Mouse (Mus musculus): ENCODE measurements around the gene Kcnf1.

The Kcnf1 gene

DNA sequence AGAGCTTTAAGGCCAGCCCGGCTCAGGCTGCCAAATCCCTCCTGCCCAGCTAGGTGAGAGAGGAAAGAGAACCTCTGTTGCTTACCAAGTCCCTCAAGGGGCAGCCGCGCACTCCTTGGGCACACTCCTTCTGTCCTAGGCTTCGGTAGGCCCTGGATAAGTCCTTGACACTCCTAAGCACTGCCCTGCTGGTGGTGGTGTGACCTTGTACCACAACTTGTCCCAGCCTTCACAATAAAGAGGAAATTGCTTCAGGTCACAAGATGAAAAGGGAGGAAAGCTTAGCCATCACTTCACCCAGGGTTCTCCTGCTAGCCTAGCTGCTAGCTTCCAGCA lies at the start of gene Kcnf1:
Gene Kcnf1, minus strand, starts transcription at position 132 of the 336 bp plus-strand sequence.
- no peak for DNase-seq (ENCODE audit: low read depth)

DNA sequence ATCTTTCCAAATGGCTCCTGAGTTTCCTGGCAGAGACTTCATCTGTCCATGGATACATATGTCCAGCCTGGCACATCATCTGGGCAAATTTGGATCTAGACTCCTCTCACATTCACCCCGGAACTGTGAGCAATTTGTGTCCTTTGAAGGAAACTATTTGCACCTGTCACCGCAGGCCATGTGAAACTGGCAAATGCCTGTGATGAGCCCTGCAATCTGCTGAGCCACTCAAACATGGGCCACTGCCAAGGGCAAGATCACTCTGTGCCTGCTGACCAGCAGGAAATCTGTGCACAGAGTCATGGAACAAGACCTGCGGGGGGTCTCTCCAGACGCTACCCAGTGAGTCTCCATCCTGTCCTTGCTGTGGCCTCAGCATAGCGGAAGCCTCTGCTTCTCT lies 48.3 kb upstream of the Kcnf1 start:
- DNase-seq (ENCODE audit: low read depth), result no peak

DNA sequence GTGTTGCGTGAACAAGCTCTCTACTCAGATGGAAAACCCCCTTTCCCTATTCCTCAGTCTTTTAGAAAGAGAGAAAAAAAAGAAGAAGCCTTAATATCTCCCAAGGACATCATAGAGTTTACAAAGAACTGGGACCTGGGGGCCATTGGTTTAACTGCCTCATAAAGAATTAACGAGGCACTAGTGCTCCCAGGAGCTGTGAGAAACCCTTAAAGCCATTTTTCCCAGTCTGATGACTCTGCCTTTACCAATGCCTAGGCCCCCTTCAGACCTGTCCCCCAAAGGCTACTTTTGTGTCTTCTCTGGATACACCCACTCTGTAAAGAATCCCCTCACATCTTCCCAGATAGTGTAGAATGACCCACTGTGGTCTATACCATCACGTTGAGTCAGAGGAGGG lies 46.4 kb upstream of the Kcnf1 start:
- DNase-seq (ENCODE audit: low read depth), result no peak

DNA sequence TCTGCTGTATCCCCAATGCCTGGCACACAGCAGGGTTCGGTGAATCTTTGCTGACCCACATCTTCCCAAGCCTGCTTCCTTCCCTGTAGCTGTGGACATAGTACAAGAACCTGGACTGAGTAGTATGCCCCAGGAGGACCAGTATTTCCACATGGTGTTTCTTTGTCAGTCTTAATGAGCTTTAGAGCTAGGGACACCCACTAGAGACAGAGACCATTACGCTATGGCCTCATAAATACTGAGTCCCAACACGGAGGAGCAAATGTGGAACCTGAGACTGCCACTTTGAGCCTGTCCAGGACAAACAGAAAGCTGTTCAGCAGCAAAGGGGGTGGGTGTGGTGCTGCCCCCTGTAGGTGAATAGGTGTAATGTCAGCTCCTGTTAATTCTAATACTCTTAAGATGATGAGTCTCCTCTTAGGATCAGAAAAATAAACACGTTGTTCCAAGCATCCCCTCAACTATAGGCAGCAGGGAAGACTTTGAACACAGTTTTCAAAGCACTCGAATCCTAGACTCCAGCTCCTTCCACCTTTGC lies 45.3 kb upstream of the Kcnf1 start:
- peak; percentile 3 for DNase-seq (ENCODE audit: low read depth)

DNA sequence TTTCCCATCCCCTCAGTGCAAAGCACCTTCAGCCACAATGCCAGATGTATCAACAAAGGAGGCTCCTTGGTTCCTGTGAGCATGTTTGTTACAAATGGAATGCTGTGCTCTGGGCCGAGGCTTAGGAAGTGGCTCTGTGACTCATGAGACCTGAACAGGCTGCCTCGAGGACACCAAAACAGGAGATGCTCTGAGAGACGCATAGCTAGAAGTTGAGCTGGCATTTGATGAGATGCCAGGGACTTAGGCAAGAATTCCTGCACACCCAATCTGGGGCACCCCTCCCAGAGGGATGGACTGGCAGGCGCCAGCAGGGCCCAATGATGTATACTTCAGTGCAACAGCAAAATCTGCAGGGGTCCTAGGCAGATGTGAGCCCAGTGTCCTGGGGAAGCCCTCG lies 43.9 kb upstream of the Kcnf1 start:
- no peak for DNase-seq (ENCODE audit: low read depth)

DNA sequence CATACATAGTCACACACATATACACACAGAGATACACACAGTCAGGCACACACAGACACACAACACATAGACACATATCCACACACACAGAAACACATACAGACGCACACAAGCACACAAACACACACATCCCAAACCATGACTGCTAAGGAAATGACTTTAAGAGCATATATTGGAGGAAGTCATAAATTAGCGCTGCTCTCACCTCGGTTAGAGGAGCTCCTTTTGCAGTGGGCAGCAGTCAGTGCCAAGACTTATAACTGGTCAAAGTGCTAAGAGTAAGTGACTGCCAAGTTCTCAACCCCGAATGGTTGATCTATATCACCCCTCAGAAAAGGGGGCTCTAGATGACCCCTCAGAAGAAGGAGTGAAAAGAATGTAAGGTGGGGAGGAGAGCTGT lies 42.4 kb upstream of the Kcnf1 start:
- DNase-seq (ENCODE audit: low read depth), result no peak

DNA sequence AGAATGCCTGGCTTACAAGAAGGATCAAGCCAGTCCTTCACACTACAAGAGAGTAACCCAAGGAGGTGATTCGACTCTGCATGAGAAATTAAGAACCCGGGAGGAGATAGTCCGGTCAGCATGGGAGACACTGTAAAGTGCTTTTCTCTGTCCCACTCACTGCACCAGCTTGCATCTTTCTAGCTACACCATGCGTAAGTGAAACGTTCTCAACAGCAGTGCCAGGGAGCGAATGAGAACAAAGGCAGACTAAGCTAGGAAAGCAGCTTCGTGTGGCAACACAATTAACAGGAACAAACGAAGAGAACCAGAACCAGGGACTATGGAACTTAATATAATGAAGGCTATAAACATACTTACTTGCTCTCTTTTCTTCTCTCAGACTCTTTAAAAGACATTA lies 41.7 kb upstream of the Kcnf1 start:
- no peak for DNase-seq (ENCODE audit: low read depth)

DNA sequence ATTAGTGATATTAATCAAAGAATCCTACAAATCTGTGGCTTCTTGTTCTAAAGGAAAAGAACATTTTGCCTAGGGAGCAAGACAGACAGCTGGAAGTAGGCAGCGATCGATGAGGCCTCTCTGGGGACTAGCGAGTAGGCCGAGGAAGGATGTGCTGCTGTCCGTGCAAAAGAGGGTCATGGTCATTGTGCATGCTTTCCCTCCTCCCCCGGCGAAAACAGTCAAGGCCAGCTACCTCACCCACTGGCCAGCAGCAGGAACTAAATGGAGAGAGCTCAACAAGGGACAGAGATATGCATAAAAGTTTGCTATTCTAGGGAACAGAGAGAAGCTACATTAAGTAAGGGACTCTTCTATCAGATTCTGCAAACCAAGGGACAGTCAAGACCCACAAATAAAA lies 39.1 kb upstream of the Kcnf1 start:
- no peak for DNase-seq (ENCODE audit: low read depth)

DNA sequence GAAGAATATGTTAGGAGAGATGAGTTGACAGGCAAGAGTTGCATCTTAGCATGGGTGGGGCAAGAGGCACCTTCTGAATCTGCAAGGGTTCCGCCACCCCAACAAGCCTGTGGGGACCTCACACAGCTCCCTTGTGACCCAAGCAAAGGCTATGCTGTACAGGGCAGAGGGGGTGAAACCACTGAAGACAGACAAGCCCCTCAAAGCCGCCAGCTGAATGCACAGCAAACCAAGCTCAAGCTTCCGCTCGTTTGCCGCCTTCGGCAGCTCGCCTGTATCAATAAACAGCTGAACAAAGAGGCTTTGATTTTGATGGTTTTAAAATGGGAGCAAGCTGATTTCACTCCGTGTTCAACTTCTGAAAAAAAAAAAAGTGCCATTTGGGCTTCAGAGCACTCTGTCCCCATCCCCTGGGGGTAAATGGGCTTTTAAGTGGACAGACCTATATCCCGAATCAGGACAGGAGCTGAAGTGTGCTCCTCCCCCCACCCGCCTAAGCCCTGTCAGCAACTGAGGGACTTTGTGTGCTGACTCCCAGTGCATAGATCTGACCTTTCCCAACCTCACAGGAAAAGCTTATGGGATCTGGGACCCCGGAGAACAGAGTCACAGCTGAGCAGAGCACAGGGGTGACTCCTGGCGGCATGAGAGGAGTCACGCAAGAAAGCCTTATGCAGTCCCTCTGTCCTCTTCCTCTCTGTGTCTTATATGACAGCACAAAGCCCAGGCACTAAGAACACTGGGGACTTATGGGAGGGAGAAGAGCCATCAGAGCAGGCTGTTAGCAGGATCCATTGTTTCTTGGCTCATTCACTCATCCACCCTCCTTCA lies 26.0 kb upstream of the Kcnf1 start:
- DNase-seq (ENCODE audit: low read depth), result no peak

DNA sequence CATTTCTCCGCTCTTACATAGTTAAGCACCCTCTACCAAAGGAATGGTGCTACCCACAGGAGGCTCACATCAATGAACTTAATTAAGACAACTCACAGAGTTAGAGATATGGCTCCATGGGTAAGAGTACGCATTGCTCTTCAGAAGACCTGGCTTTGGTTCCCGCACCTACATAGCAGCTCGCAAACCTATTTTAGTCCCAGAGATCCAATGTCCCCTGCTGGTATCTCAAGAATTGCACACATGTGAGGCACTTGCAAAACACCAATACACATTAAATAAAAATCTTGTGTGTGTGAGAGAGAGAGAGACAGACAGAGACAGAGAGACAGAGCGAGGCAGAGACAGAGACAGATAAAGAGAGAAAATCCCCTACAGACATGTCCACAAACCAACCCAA lies 21.9 kb upstream of the Kcnf1 start:
- DNase-seq (ENCODE audit: low read depth), result no peak

DNA sequence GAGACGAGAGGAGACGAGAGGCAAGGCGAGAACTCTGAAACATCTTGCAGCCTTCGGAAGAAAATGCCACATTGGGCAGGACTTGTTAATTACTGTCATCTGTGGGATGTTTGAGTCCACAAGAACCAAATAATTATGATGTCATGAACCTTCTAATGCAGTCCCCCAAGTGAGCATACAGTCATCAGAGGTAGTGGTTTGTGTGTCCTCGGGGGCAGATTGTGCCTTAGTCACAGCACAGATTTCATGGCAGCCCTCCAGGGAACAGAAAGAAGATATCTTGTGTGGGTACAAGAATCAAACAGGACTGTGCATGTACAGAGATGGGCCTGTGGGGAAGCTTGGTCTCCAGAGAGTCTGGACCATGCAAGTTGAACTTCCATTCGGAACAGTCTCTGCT lies 17.5 kb upstream of the Kcnf1 start:
- DNase-seq (ENCODE audit: low read depth), result no peak

DNA sequence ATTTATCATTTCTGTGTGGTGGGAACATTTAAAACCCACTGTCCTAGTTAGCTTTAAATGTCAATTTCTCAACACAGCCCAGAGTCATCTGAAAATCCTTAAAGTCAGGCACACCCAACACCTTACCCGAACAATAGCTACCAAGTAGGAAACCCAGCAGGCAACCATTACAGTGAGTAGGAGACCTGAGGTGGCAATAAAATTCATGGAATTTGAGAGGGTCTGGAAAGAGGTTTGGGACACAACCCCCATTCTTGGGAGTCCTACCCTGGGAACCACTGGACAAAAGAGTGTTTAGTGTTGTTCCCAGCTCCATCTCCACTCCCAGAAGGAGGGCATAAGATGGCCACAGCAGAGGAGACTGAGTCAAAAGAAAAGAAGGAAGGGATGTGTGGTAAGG lies 16.6 kb upstream of the Kcnf1 start:
- DNase-seq (ENCODE audit: low read depth), result no peak

DNA sequence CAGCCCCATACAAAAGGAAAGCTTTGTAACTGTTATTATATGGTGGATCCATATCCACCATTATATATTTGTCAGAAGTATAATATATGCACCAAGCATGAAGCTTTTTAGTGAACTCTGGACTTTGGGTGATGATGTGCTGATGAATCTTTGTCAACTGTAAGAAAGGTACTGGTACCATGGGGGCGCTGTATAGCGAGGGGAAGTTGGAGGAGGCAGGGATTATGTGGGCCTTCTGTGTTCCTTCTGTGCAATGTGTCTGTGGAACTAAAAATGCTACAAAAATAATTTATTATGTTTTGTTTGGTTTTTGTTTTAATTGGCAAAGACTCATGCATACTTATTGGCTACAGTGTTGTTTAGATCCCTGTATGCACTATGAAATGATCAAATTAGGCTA lies 16.2 kb upstream of the Kcnf1 start:
- DNase-seq (ENCODE audit: low read depth), result no peak

DNA sequence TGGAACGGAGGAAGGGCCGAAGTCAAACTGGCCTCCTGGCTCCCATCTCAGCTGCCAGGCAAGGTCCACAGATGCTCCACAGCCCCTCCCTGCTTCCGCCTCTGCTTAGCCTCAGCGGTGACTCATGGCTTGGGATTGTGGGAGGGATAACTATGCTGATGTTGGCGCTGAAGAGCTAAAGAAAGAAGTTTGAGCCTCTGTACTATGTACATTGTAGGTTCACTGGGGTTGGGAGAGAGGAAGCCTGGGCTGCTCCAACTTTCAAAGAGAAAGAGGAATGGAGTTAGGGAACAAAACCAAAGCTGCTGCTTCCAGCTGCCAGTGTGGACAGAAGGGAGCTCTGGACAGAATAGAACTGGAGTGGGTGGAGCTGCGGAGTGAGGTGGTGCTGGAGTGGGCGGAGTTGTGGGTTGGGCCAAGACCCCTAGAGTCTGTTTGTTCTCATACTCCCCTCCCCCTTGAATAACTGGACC lies 7.7 kb upstream of the Kcnf1 start:
- DNase-seq (ENCODE audit: low read depth), result no peak

DNA sequence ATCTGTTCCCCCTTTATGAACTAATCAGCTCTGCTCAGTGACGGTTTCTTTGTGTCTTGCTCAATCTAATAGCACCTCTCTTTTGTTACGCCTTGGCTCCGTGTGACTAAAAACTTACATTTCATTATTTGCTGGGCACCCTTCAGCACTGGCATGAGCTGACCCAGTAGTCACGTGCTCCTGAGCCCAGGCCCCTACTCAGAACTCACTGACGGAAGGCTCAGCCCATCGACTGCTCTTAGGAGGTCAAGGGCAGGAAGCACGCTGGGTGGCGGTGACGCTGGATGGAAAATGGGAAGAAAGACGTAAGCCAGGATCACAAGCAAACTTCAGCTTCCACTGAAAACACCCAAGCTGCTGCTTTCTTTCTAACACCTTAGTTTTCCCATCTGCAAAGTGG lies 7.1 kb upstream of the Kcnf1 start:
- DNase-seq (ENCODE audit: low read depth), result no peak

DNA sequence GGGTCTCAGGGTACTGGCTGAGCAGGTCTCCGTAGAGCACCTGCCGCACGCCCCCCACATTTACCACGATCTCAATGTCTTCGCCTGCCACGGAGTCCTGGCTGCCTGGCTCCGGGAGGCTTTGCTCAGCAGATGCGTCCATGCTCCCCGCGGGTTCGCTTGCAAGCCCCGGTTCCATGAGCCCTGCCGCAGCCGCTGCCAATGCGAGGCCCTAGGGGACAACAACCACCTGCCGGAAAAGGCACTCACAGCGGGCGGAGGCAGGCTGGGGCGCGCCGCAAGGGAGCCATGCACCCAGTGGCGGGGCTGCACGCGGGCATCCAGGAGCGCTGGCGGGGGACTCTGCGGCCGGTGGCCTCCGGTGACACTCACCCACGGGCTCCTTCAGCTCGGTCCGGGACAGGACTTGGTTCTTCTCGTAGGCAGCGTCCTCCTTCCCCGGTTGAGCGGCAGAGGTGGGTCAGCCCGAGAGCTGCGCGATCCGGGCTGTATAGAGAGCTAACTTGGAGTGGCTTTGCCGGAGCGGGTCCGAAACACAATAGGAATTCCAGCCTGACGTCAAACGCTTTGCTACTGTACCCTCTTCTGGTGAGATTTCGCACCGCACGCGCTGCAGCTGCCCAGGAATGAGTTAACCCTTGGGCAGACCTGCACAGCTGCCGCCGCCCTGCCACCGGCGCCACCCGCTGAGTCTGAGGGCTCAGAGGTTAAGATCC lies 489 bp downstream of the Kcnf1 start:
- no peak for DNase-seq (ENCODE audit: low read depth)

DNA sequence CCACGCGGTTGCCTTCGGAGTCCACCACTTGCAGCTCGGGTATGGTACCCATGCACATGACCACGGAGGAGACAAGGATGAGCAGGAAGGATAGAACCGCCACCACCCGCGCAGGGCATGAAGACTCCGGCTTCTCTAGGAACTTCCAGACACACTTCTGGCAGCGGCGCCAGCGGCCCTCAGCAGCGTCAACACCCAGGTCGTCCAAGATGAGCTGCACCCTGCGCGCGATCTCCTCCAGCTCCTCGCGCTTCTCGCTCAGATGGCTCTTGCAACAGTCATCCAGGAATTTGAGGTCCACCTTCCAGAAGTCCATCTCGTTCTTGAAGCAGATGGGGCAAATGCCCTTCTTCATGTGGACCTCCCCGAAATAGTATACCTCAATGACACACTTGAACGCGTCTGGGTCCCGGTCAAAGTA lies 1.1 kb downstream of the Kcnf1 start:
- DNase-seq (ENCODE audit: low read depth), result no peak

DNA sequence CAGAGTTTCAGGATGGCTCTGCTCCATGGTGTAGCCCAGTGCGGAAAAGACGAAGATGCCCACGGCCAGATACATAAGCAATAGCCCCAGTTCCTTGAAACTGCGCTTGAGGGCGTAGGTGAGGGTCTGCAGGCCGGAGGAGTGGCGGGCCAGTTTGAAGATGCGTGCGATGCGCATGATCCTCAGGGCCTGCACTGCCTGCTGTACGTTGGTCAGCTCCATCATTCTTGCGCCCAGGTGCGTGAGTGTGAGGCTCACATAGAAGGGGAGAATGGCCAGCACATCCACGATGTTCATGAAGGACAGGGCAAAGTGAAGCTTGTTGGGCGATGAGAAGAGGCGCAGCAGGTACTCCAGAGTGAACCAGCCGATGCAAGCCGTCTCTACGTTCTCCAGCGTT lies 1.6 kb downstream of the Kcnf1 start:
- DNase-seq (ENCODE audit: low read depth), result no peak

DNA sequence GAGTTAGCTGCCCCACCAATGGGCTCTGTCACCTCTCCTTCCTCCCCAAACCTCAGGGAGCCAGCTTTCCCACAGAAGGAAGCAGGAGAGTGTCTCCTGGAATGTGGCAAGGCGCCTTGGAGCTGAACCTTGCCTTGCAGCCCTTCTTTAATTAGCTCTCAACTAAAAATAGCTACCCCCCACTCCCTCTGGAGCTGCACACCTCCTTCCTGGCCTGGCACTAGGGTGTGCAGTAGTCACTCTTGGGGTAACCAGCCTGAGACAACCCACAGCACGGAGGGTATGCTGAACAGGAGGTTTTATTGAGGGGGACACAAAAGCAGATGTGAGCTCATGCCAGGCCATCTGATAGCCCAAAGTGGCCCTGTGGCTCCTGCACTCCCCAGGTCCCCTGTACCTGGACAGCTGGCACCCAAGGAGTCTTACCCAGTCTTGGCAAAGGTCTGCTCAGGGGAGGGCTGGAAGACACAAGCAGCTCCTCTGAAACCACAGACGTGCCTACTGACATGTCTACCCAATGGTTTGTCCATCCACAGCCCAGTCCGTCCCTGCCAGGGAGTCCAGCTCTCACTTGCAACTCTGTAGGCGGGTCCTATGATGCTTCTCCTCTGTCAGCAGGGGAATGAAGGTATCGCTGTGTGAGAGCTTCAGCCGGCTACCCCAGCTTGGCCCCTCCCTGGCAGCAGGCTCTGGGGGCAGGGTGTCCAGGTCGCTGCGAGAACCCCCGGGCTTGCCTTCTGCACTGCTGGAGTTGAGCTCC lies 2.4 kb downstream of the Kcnf1 start:
- no peak for DNase-seq (ENCODE audit: low read depth)

DNA sequence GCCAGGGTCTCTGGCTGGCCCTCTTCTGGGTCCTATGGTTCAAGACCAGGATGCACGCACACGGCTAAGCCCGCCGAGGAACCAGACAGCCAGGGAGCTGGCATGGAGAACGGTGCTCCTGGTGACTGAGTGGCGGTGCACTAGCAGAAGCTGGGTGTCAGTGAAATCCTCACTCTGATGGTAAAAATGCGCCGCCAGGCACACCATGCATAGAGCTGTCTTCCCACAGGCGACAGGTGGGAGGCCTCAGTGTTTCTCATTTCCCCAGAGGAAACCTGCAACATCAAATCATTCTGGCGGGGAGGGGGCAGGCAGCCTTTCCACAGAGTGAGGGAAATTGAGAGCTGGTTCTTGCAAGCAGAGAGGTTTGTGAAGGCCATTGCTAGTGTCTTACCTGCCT lies 6.3 kb downstream of the Kcnf1 start:
- DNase-seq (ENCODE audit: low read depth), result no peak

DNA sequence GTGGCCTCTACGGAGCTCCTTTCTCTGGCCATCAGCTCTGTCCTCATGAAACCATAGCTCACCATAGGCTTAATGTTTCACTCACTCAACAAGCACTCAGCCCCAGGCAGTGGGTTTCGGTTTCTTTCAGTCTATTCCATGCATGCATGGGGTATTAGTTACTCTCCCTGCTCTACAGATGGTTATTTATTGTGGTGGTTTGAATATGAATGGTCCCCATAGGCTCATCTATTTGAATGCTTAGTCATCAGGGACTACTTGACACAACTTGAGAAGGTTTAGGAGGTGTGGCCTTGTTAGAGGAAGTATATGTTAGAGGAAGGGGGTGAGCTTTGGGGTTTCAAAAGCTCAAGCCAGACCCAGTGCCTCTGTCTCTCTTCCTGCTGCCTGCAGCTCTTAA lies 10.6 kb downstream of the Kcnf1 start:
- no peak for DNase-seq (ENCODE audit: low read depth)

DNA sequence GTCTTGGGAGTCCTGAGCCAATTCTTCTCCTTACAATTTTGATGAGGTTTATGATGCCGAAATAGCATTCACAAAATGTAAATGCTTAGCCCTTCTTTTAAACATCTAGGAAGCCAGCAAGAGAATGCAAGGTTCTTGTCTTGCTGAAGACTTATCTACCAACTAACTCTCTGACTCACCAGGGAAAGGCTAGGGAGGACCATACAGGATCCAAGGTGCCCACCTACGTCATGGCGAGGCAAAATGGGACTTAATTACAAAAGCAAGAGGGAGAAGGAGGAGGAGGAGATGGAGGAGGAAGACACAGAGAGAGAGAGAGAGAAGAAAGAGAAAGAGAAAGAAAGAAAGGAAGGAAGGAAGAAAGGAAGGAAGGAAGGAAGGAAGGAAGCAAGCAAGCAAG lies 12.7 kb downstream of the Kcnf1 start:
- DNase-seq (ENCODE audit: low read depth), result no peak

DNA sequence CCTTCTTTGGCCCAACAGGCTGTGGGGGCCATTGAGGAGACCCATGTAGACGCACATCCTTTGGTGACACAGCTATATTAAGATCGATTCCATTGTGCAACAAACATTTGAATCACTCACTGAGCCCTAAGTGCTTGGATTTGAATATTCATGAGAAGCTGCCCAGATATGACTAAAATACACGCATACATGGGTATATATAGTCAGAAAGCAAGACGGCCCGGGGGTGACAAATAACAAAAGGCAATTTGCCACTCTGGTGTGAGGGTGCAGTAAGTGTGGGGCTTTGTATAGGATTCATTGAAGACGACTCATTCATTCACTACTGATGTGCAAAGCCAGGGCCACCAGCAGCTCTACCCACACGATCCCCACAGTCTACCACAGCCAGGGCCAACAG lies 17.1 kb downstream of the Kcnf1 start:
- no peak for DNase-seq (ENCODE audit: low read depth)

Data from c-Kit-positive CD71-positive TER-119-negative erythroid progenitor cells, embryonic 14.5 days (primary cell).